In genomic region chr11:59809670-59810474, GRCm38 (mm10) we compare ENCODE assay signal across 8 mouse cellular contexts. TPM values are rescaled to one million over a fixed set of nuclear protein-coding genes. Genes with fewer than 3 reads are reported as not detected.
DNase-seq lines count a peak whose midpoint lies in the region; ATAC-seq and TF ChIP-seq lines count a peak whose summit lies in the region.

Flcn (minus strand) TSS chr11:59810016.

- H3K9ac ChIP-seq in hindbrain, embryonic 14.5 days, result peak within 1 kb of the TSS; percentile 78

- peak within 1 kb of the TSS; percentile 69 for H3K4me2 ChIP-seq in hindbrain, embryonic 14.5 days (replicated peaks)

- CTCF ChIA-PET in Patski (lab: Charles Lee), result interaction anchor here (1.5 kb wide), 1 partner anchor 31 kb away, joined by 3 read pairs; no protein-coding TSS in a partner anchor

- H3K27me3 ChIP-seq in Patski, result no peaks in the 10 kb centered on the region
- H3K27me3 ChIP-seq in hindbrain, embryonic 14.5 days (ENCODE audit: control insufficient read depth, insufficient read depth, low read length), result no peaks in the 10 kb centered on the region

- DNase-seq in Patski (ENCODE audit: low read depth, low spot score), result peak; percentile 76
- DNase-seq in cerebellum, postnatal 14 days, result peak; percentile 89 to 91
- peak; percentile 71 to 79 for DNase-seq in frontal cortex, postnatal 25 days (ENCODE audit: low spot score in 2 of 2)
- DNase-seq in hindbrain, embryonic 14.5 days (ENCODE audit: low spot score), result peak; percentile 79
- DNase-seq in layer of hippocampus, postnatal 36 days, result peak; percentile 86 to 88
- DNase-seq in lung, postnatal 36 days, result peak; percentile 88
- peak; percentile 94 for DNase-seq in retina, postnatal 1 day
- DNase-seq in urinary bladder, adult 18-20 months (ENCODE audit: low spot score in 2 of 2), result peak; percentile 82 to 90

- H3K36me3 ChIP-seq in hindbrain, embryonic 14.5 days (replicated peaks; ENCODE audit: control insufficient read depth, insufficient read depth), result peaks cover 31% of the 10 kb centered on the region

- peak within 1 kb of the TSS; percentile 62 for H3K4me3 ChIP-seq in hindbrain, embryonic 14.5 days (replicated peaks; ENCODE audit: low read length)

- ATAC-seq in Patski, result peak; percentile 82
- ATAC-seq in hindbrain, embryonic 14.5 days (ENCODE audit: low FRiP score), result peak; percentile 95

- no peaks in the 10 kb centered on the region for H3K9me3 ChIP-seq in hindbrain, embryonic 14.5 days (ENCODE audit: control insufficient read depth, low read length)

- POLR2A ChIA-PET in Patski (lab: Charles Lee), result interaction anchor here (0.6 to 1.4 kb wide), 3 partner anchors 9 to 299 kb away, joined by 3 to 6 read pairs (median 3); no protein-coding TSS in a partner anchor

- TF ChIP-seq CTCF in Patski (IDR thresholded peaks at IDR 0.05), result no peak

- in situ Hi-C loops in Patski (cut with MboI; ENCODE audit: low pct_unique_long_range_greater_than_20kb), result no loop called here

- peaks cover 9% of the 10 kb centered on the region for H3K4me1 ChIP-seq in hindbrain, embryonic 14.5 days (replicated peaks; ENCODE audit: control insufficient read depth, insufficient read depth, low read length)

- H3K27ac ChIP-seq in hindbrain, embryonic 14.5 days, result peak within 1 kb of the TSS; percentile 96

- under 1% methylated on average over 52 of the region's 52 CpGs for WGBS in hindbrain, embryonic 14.5 days

RNA-seq across cellular contexts. Expression of gene Flcn, which starts in this region (rescaled TPM):
- 41.3 TPM for polyA plus RNA-seq in Patski (2021)
- 35.9 and 39.7 TPM in 2 replicates for polyA plus RNA-seq in hindbrain, embryonic 14.5 days (2014; fragmentation: Nextera tagmentation; extraction: Ambion mirVana)
- 10 to 100 TPM; 41.2 to 44.3 TPM for total RNA-seq in layer of hippocampus, postnatal 36 days (2021)

Comparison
In these comparisons a context has a peak if more than half of its experiments do, and no peak if none do; other contexts are left out.
1. Peak in every context shown above with its lines: DNase-seq, ATAC-seq, H3K4me3 ChIP-seq and H3K27ac ChIP-seq.